Mouse (Mus musculus) embryonic facial prominence, embryonic 11.5 days (tissue): Measurements from ENCODE around the gene Rpl15. TPM values are rescaled to one million over a fixed set of nuclear protein-coding genes. Genes with fewer than 3 reads are reported as not detected.

Experiments used
- ATAC-seq: fragments of 200-750 bp; cut with Nextera tagmentation; replicated peaks from 2 replicates; pipeline ENCODE4 v1.8.0; 2017; ENCODE audit warnings: low read depth; ENCODE audit not compliant: insufficient number of reproducible peaks, low FRiP score, low TSS enrichment
- DNase-seq: peaks from one replicate; pipeline ENCODE4 v3.0.0-alpha.2; 2015; ENCODE audit warnings: low spot score
- H3K27ac ChIP-seq: fragments of 300-500 bp; sonication (generic); replicated peaks from 2 replicates; pipeline ENCODE4 v1.5.1; 2014; ENCODE audit warnings: mild to moderate bottlenecking, low read depth, low read length, control low read depth
- H3K27me3 ChIP-seq: fragments of 300-500 bp; sonication (generic); 2 replicates; pipeline ENCODE4 v1.6.1; 2014; ENCODE audit warnings: mild to moderate bottlenecking, low read length, moderate library complexity, mixed read lengths; ENCODE audit not compliant: control insufficient read depth, insufficient read depth
- H3K36me3 ChIP-seq: fragments of 300-500 bp; sonication (generic); replicated peaks from 2 replicates; pipeline ENCODE4 v1.6.1; 2014; ENCODE audit warnings: low read depth, mild to moderate bottlenecking, low read length, moderate library complexity, mixed read lengths; ENCODE audit not compliant: control insufficient read depth, insufficient read depth
- H3K4me1 ChIP-seq: fragments of 300-500 bp; sonication (generic); 2 replicates; pipeline ENCODE4 v1.6.1; 2014; ENCODE audit warnings: low read length, mixed read lengths; ENCODE audit not compliant: control insufficient read depth, insufficient read depth
- H3K4me2 ChIP-seq: fragments of 300-500 bp; sonication (generic); 2 replicates; pipeline ENCODE4 v1.6.1; 2014; ENCODE audit warnings: low read depth, mild to moderate bottlenecking, control low read depth, low read length, moderate library complexity
- H3K4me3 ChIP-seq: fragments of 300-500 bp; sonication (generic); 2 replicates; pipeline ENCODE4 v1.5.1; 2014; ENCODE audit warnings: low read depth, low read length, control low read depth
- H3K9ac ChIP-seq: fragments of 300-500 bp; sonication (generic); replicated peaks from 2 replicates; pipeline ENCODE4 v1.6.1; 2014; ENCODE audit warnings: mild to moderate bottlenecking, control low read depth, low read length
- H3K9me3 ChIP-seq: fragments of 300-500 bp; sonication (generic); replicated peaks from 2 replicates; pipeline ENCODE4 v1.6.1; 2016; ENCODE audit warnings: mild to moderate bottlenecking, low read length, inconsistent platforms, mixed read lengths; ENCODE audit not compliant: control insufficient read depth
- WGBS: fragments of 180-500 bp; shearing (Covaris S2); extraction: QIAGEN DNeasy Blood & Tissue Kit; methylation state at CpG from one replicate; pipeline ENCODE4 v1.1.7; 2014; 5-methylcytosine and 5-hydroxymethylcytosine counted together
- polyA plus RNA-seq: library from polyadenylated mRNA; unstranded; fragments of >200 nt; fragmentation: Nextera tagmentation; extraction: Ambion mirVana; gene quantifications from 2 replicates; pipeline ENCODE4 v1.2.1, GENCODE M21; 2014

The Rpl15 gene
- polyA plus RNA-seq, 1 experiment from 2014 or later: 514 TPM

DNA sequence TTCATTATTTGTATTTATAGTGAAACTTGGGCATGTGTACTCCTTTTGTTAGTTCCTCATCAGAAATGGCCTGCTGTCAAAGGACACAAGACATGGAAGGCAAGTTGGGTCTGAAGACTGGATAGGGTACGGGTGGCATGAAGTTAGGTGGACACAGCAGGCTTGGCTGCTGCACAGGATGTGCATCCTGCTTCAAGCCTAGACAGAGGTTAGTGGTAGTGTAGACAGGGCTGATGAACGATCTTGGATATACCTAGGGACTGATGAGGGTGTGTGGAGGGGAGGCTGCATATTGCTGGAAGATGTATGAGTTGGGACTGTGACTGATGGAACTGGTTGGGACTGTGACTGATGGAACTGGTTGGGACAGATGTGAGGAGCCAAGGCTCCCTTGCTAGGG, 27.7 kb upstream of the Rpl15 start:
- Histone ChIP-seq H3K4me1 (no peaks in the 10 kb centered on the region), H3K9ac (no peak overlapping the region), H3K9me3 (no peaks in the 10 kb centered on the region), H3K27me3 (no peaks in the 10 kb centered on the region), H3K36me3 (no peaks in the 10 kb centered on the region), H3K4me3 (no peak overlapping the region), H3K4me2 (no peak overlapping the region), H3K27ac (no peak overlapping the region)
- ATAC-seq (no peak), DNase-seq (no peak)
- 90% methylated on average over 2 of the region's 2 CpGs for WGBS

DNA sequence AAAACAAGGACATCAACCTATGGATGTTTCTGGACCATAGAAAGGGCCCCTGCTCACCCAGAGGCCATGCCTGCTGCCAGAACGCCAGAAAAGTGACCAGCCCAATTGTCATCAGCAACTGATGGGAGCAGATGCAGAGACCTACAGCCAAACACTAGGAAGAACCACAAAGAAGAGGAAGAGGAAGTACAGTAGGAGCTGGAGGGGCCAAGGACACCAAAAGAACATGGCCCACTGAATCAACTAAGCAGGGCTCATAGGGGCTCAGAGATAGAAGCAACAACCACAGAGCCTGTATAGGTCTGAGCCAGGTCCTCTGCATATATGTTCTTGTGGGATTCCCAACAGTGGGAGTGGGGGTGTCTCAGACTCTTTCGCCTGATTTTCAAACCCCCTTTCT, 26.2 kb upstream of the Rpl15 start:
- WGBS: 81% methylated on average over 2 of the region's 2 CpGs
- ATAC-seq: no peak

DNA sequence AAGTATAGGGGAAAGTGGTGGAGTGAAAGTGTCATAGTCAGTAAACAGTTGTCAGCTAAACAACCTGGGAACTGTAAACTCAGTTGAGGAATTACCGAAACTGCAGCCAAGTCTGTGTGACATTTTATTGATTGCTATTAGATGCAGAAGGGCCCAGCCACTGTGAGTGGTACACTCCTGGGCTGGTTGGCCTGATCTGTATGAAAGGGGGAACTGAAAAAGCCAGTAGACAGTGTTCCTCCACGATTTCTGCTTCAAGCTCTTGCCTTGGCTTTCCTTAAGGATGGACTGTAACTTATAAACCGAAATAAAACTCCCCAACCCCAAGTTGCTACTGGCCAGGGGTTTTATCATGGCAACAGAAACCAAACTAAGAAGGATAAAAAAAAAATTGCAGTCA, 21.4 kb upstream of the Rpl15 start:
- WGBS: 96% methylated on average over 3 of the region's 3 CpGs
- no peak for DNase-seq
- H3K9ac ChIP-seq: no peak overlapping the region
- H3K4me2 ChIP-seq: no peak overlapping the region
- no peaks in the 10 kb centered on the region for H3K9me3 ChIP-seq
- ATAC-seq: no peak
- H3K36me3 ChIP-seq: no peaks in the 10 kb centered on the region
- H3K4me1 ChIP-seq: no peaks in the 10 kb centered on the region
- no peaks in the 10 kb centered on the region for H3K27me3 ChIP-seq
- no peak overlapping the region for H3K4me3 ChIP-seq
- H3K27ac ChIP-seq: no peak overlapping the region

More for the DNA sequence above, 26.2 kb upstream of the Rpl15 start:
- no peaks in the 10 kb centered on the region for H3K36me3 ChIP-seq
- H3K9me3 ChIP-seq: no peaks in the 10 kb centered on the region
- no peaks in the 10 kb centered on the region for H3K27me3 ChIP-seq
- no peak overlapping the region for H3K9ac ChIP-seq
- no peak overlapping the region for H3K27ac ChIP-seq
- no peak overlapping the region for H3K4me3 ChIP-seq
- H3K4me1 ChIP-seq: no peaks in the 10 kb centered on the region
- H3K4me2 ChIP-seq: no peak overlapping the region
- DNase-seq: no peak

DNA sequence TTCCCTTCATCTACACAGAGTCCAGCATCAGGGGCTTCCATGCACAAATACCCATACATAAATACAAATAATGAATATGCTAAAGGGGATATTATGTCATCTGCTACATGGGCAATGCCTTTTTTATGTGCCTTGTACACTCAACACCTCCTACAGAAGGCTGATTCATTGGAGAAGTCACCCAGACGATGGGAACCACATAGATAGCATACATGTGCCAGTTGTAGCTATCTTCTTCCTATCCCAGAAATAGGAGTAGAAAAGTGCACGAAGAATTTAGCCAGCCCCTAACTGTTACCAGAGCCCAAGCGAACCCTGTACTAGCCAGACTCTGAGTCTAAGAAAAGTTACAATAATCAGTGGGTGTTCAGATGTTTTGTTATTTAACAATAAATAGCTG, 20.9 kb upstream of the Rpl15 start:
- Histone ChIP-seq H3K27me3 (no peaks in the 10 kb centered on the region), H3K4me3 (no peak overlapping the region), H3K4me1 (no peaks in the 10 kb centered on the region), H3K9me3 (no peaks in the 10 kb centered on the region), H3K9ac (no peak overlapping the region), H3K4me2 (no peak overlapping the region), H3K27ac (no peak overlapping the region), H3K36me3 (no peaks in the 10 kb centered on the region)
- DNase-seq (no peak), ATAC-seq (no peak)
- 93% methylated on average over 3 of the region's 3 CpGs for WGBS

DNA sequence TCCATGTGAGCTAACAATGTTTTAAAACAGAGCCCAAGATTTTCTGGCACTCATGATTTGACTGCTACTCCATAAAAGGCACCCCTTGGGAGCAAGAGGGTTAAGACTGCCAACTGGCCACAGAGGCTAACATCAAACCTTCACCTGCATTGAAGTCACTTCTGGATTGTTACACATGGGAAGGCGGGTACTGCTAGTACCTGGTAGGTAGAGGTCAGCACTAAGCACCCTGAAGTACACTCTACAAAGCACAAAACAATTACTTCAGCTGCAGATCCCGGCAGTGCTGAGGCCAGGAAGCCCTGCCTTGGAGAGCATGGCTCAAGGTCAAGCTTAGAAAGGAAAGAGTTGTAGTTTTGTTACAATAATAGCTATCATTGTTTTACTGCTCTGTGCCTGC, 16.2 kb upstream of the Rpl15 start:
- WGBS: 76% methylated on average over 2 of the region's 2 CpGs
- Histone ChIP-seq H3K4me3 (no peak overlapping the region), H3K9ac (no peak overlapping the region), H3K27me3 (no peaks in the 10 kb centered on the region), H3K27ac (no peak overlapping the region), H3K4me1 (no peaks in the 10 kb centered on the region), H3K9me3 (no peaks in the 10 kb centered on the region), H3K36me3 (no peaks in the 10 kb centered on the region), H3K4me2 (no peak overlapping the region)
- ATAC-seq: no peak
- DNase-seq: no peak

DNA sequence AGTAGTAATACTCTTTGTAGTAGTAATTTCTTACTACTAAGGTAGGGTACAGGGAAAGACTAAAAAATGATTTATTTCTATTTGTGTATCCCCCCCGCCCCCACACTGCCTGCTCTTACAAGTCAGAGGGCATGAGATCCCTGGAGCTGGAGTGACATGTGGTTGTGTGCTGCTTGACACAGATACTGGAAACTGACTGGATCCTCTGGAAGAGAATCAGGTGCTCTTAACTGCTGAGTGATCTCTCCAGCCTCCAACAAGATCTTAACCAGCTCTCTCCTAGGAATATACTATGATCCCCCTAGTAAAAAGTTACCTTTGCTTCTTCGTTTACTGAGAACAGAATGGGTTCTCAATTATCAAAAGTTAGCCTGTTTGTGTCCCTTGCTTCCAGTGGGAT, 15.2 kb upstream of the Rpl15 start:
- H3K4me2 ChIP-seq: no peak overlapping the region
- ATAC-seq (no peak), DNase-seq (no peak)
- no peaks in the 10 kb centered on the region for H3K4me1 ChIP-seq
- WGBS: 78% methylated on average over 2 of the region's 2 CpGs
- no peaks in the 10 kb centered on the region for H3K36me3 ChIP-seq
- H3K27ac ChIP-seq: no peak overlapping the region
- H3K27me3 ChIP-seq: no peaks in the 10 kb centered on the region
- no peak overlapping the region for H3K4me3 ChIP-seq
- no peaks in the 10 kb centered on the region for H3K9me3 ChIP-seq
- H3K9ac ChIP-seq: no peak overlapping the region

DNA sequence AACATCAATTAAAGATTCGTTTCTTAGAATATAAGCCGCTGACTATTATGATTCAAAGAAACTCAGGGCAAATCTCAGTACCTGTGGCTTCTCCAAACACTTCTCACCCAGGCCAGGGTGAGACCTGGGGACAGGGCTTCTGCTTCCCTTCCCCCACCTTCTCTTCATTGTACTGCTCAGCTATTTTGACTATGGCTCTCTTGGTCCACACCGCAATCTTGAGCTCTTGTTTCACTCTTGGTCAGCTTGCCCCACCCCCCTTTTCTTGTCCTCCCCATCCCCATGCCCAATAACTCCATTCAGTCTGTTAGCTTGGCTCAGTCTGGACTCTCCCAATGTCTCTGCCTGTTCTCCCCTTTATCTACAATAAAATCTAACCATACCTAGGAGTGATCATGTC, 14.3 kb upstream of the Rpl15 start:
- H3K27me3 ChIP-seq: no peaks in the 10 kb centered on the region
- H3K4me2 ChIP-seq: no peak overlapping the region
- H3K9ac ChIP-seq: no peak overlapping the region
- H3K27ac ChIP-seq: no peak overlapping the region
- no peak for ATAC-seq
- H3K4me3 ChIP-seq: no peak overlapping the region
- H3K36me3 ChIP-seq: no peaks in the 10 kb centered on the region
- DNase-seq: no peak
- no peaks in the 10 kb centered on the region for H3K9me3 ChIP-seq
- WGBS: 92% methylated on average over 3 of the region's 3 CpGs
- no peaks in the 10 kb centered on the region for H3K4me1 ChIP-seq

DNA sequence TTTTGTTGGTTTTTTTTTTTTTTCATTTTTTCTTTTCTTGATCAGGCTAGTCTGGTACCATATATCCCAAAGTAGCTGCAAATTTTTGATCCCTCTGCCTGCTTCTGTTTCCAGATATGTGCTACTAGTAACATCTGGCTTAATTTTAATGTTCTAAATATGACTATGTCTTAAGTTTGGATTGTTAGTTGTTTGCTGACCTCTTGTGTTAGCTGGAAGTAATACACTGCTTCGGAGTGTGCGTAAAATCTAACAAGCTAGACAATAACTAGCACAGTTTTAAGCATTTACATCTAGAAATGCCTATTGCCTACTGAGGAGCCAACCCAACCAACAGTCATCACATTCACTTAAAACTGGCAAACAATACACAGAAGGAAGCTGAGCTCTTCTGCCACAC, 13.4 kb upstream of the Rpl15 start:
- ATAC-seq: no peak
- no peak overlapping the region for H3K4me3 ChIP-seq
- no peak overlapping the region for H3K27ac ChIP-seq
- WGBS: 83% methylated on average over 2 of the region's 2 CpGs
- no peak overlapping the region for H3K4me2 ChIP-seq
- no peaks in the 10 kb centered on the region for H3K4me1 ChIP-seq
- H3K9ac ChIP-seq: no peak overlapping the region
- H3K36me3 ChIP-seq: no peaks in the 10 kb centered on the region; the same call in 1 of the 2 replicates
- H3K9me3 ChIP-seq: no peaks in the 10 kb centered on the region
- H3K27me3 ChIP-seq: no peaks in the 10 kb centered on the region
- peak; percentile 23 for DNase-seq
